8 mouse cellular contexts compared by ENCODE assay signal in genomic region chr12:33379624-33380445, GRCm38 (mm10). TPM values are rescaled to one million over a fixed set of nuclear protein-coding genes. Genes with fewer than 3 reads are reported as not detected.
DNase-seq lines count a peak whose midpoint lies in the region; ATAC-seq and TF ChIP-seq lines count a peak whose summit lies in the region.

No protein-coding gene starts in this region.

- no peaks in the 10 kb centered on the region; the same call in 1 of the 2 replicates for H3K27me3 ChIP-seq in heart, embryonic 10.5 days (ENCODE audit: insufficient read depth, poor library complexity, severe bottlenecking)
- H3K27me3 ChIP-seq in kidney, embryonic 15.5 days, result 0 out of 2 replicates have a peak, but pooled peaks cover 3% of the 10 kb centered on the region

- TF ChIP-seq POLR2A in bone marrow macrophage, adult 2 months (IDR thresholded peaks at IDR 0.05; ENCODE audit: borderline replicate concordance, low read depth, low read length), result 0 out of 2 replicates have a peak, but pooled peaks have one; percentile 30

- 0 out of 2 replicates have a peak overlapping the region, but pooled peaks have one; percentile 14 for H3K9ac ChIP-seq in kidney, embryonic 15.5 days

- H3K4me2 ChIP-seq in kidney, embryonic 15.5 days, result peak overlapping the region; percentile 61

- no peaks in the 10 kb centered on the region for H3K9me3 ChIP-seq in heart, embryonic 10.5 days
- H3K9me3 ChIP-seq in kidney, embryonic 15.5 days (replicated peaks), result no peaks in the 10 kb centered on the region

- peak; percentile 99 for TF ChIP-seq CTCF in bone marrow macrophage, adult 2 months (IDR thresholded peaks at IDR 0.05; ENCODE audit: low read depth, low read length)

- H3K36me3 ChIP-seq in heart, embryonic 10.5 days, result no peaks in the 10 kb centered on the region
- H3K36me3 ChIP-seq in kidney, embryonic 15.5 days, result no peaks in the 10 kb centered on the region

- H3K4me1 ChIP-seq in bone marrow macrophage, adult 2 months (ENCODE audit: control insufficient read depth, insufficient read depth, low read length), result no peaks in the 10 kb centered on the region
- H3K4me1 ChIP-seq in heart, embryonic 10.5 days, result 0 out of 2 replicates have a peak, but pooled peaks cover 2% of the 10 kb centered on the region
- H3K4me1 ChIP-seq in kidney, embryonic 15.5 days, result peaks cover 8% of the 10 kb centered on the region

- WGBS in heart, embryonic 10.5 days, result 19% methylated on average over 22 of the region's 22 CpGs
- 16% methylated on average over 22 of the region's 22 CpGs for WGBS in kidney, embryonic 15.5 days

- H3K4me3 ChIP-seq in bone marrow macrophage, adult 2 months (ENCODE audit: insufficient read depth, low read length), result peak overlapping the region; percentile 48
- peak overlapping the region; percentile 47 for H3K4me3 ChIP-seq in heart, embryonic 10.5 days
- peak overlapping the region; percentile 35 for H3K4me3 ChIP-seq in kidney, embryonic 15.5 days (replicated peaks)

- DNase-seq in B cell, adult 2 months, result peak; percentile 80
- peak; percentile 94 for DNase-seq in heart, embryonic 10.5 days (ENCODE audit: low spot score)
- peak; percentile 87 for DNase-seq in liver
- peak; percentile 72 to 90 for DNase-seq in spleen, postnatal 4 days (ENCODE audit: low spot score in 2 of 2)

- ATAC-seq in erythroblast, adult 5-6 weeks (replicated peaks; ENCODE audit: low FRiP score, poor library complexity, severe bottlenecking), result peak; percentile 89
- peak; percentile 86 for ATAC-seq in kidney, embryonic 15.5 days (replicated peaks; ENCODE audit: low FRiP score)
- peak; percentile 81 for ATAC-seq in monocyte, adult 5-6 weeks (replicated peaks; ENCODE audit: insufficient number of reproducible peaks, low FRiP score, low TSS enrichment, poor library complexity, severe bottlenecking)

- H3K27ac ChIP-seq in bone marrow macrophage, adult 2 months (ENCODE audit: insufficient read depth, low read depth, low read length), result no peak overlapping the region
- H3K27ac ChIP-seq in heart, embryonic 10.5 days, result no peak overlapping the region
- no peak overlapping the region for H3K27ac ChIP-seq in kidney, embryonic 15.5 days

RNA-seq across cellular contexts. Expression of gene Efcab10, which starts 14.8 kb away (rescaled TPM):
- polyA plus RNA-seq in bone marrow macrophage, adult 2 months (2012; ENCODE audit: insufficient read depth, insufficient read length, missing spikeins), result not detected in 2 replicates
- total RNA-seq in erythroblast, adult 5-6 weeks (2015; ENCODE audit: low replicate concordance), result not detected in 2 replicates
- not detected in 2 replicates for total RNA-seq in erythroblast, adult 5-6 weeks (2017; ENCODE audit: low replicate concordance)
- 0.34 TPM in 1 of 2 replicates, not detected in the other for polyA plus RNA-seq in heart, embryonic 10.5 days (2016; fragmentation: Nextera tagmentation; extraction: Ambion mirVana)
- 0.51 and 0.65 TPM in 2 replicates for polyA plus RNA-seq in kidney, embryonic 15.5 days (2015; fragmentation: Nextera tagmentation; extraction: Ambion mirVana)
- not detected in 3 replicates for total RNA-seq in monocyte, adult 5-6 weeks (2017)

RNA-seq across cellular contexts. Expression of gene Twistnb, which starts 49.6 kb away (rescaled TPM):
- 15.3 and 19.2 TPM in 2 replicates for polyA plus RNA-seq in bone marrow macrophage, adult 2 months (2012; ENCODE audit: insufficient read depth, insufficient read length, missing spikeins)
- 10.2 and 11.5 TPM in 2 replicates for total RNA-seq in erythroblast, adult 5-6 weeks (2015; ENCODE audit: low replicate concordance)
- 9.0 and 10.2 TPM in 2 replicates for total RNA-seq in erythroblast, adult 5-6 weeks (2017; ENCODE audit: low replicate concordance)
- polyA plus RNA-seq in heart, embryonic 10.5 days (2016; fragmentation: Nextera tagmentation; extraction: Ambion mirVana), result 42.0 and 50.4 TPM in 2 replicates
- 56.8 and 63.9 TPM in 2 replicates for polyA plus RNA-seq in kidney, embryonic 15.5 days (2015; fragmentation: Nextera tagmentation; extraction: Ambion mirVana)
- total RNA-seq in monocyte, adult 5-6 weeks (2017), result 49.9 to 65.7 TPM (median 62.9 TPM) in 3 replicates
